Mouse (Mus musculus): ENCODE data around the gene Dctd. TPM values are rescaled to one million over a fixed set of nuclear protein-coding genes. Genes with fewer than 3 reads are reported as not detected.

The Dctd gene
- total and polyA plus RNA-seq, 3 experiments, result 12.6 to 55.0 (median 19.2) TPM

DNA sequence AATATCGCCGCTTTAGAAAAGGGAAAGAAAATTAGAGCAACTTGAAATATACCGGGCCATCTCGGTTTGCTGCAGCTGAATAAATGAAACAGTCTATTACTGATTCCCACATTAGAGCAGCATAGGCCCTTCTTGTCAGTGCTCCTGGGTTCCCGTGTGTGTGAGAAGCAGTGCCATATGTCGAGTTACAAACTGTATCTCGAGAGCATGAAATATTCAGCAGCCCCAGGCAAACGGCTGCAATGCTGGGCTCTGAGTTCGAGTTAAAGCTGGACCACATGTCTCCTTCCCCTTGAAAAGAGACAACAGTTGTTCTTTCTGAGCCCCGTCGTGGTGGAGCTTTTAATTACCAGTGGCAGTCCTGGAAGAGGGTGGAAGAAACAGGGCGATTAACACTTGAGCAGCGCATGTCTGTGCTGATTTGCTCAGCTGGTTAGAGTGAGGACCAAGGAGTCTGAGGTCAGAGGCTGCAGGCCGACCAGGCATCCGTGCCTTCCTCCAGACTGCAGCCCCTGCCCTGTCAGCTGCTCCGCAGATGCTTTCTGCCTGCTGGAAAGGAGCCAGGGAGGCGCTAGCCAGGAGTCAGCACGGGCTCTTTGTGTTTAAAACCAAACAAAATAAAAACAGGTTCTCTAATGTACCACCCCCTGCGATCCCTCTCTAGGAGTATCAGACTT is 53.3 kb downstream of the Dctd start:
- no peaks in the 10 kb centered on the region for H3K36me3 ChIP-seq (replicated peaks)
- DNase-seq (ENCODE audit: low spot score) (no peak), ATAC-seq (ENCODE audit: extremely low read depth, insufficient number of reproducible peaks, low FRiP score, poor library complexity, severe bottlenecking) (no peak)
- H3K4me3 ChIP-seq (ENCODE audit: low read depth, low read length), result no peak overlapping the region
- peaks cover 2% of the 10 kb centered on the region; the same call in 1 of the 2 replicates for H3K9me3 ChIP-seq (replicated peaks)
- no peaks in the 10 kb centered on the region for H3K27me3 ChIP-seq (ENCODE audit: insufficient read depth, low read length)
- no peak for TF ChIP-seq GATA1 (IDR thresholded peaks at IDR 0.05; ENCODE audit: borderline replicate concordance, low read length)
- TF ChIP-seq TAL1 (conservative IDR thresholded peaks at IDR 0.05; ENCODE audit: low read depth, low read length), result no peak
- no peak for TF ChIP-seq GATA2 (IDR thresholded peaks at IDR 0.05; ENCODE audit: borderline replicate concordance, low read depth, low read length)
- no peak for TF ChIP-seq POLR2AphosphoS5 (IDR thresholded peaks at IDR 0.05; ENCODE audit: insufficient replicate concordance, low read depth, low read length)
- no peak for TF ChIP-seq CTCF (IDR thresholded peaks at IDR 0.05; ENCODE audit: low read depth, low read length)
- H3K4me1 ChIP-seq (ENCODE audit: insufficient read depth, low read depth, low read length), result no peaks in the 10 kb centered on the region

DNA sequence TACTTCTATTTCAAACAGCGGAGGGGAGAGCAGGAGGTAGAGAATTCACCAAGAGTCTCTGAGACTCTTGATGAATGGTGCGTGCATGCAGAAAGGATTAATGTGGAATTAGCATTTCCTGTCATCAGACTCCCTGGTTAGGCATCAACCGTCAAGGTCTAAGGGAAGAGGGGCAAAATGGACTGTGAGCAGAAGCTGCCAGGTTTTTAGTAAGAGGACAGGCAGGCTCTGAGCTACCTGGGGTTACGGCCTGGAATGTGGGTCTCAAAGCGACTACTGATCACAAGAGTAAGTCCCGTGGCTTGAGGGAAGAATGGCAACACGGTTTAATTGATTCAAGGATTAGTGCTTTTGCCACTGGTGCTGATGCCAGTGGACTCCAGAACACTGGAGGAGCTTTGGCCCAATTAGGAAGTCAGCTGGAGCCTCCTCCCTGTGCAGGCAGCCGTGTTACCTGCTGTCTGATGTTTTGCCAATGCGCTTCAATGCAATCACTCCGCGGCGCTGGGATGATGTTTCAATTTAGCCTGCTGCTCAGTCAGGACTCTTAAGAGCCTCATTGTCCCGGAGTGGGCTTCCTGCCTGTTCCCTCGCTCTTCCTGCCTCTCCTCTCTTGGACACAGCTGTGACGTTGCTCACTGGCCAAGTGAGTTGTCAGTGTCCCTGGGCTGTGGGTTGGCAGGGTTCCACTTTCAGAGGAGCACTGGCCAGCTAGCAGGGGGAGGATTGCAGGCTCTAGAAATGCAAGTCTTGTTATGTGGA is 54.6 kb downstream of the Dctd start:
- TF ChIP-seq GATA2 (IDR thresholded peaks at IDR 0.05; ENCODE audit: borderline replicate concordance, low read depth, low read length) (no peak), TAL1 (conservative IDR thresholded peaks at IDR 0.05; ENCODE audit: low read depth, low read length) (no peak)
- Histone ChIP-seq H3K4me3 (ENCODE audit: low read depth, low read length) (no peak overlapping the region), H3K4me1 (ENCODE audit: insufficient read depth, low read depth, low read length) (no peaks in the 10 kb centered on the region), H3K27me3 (ENCODE audit: insufficient read depth, low read length) (no peaks in the 10 kb centered on the region), H3K36me3 (replicated peaks) (no peaks in the 10 kb centered on the region), H3K9me3 (replicated peaks) (peaks cover 3% of the 10 kb centered on the region; the same call in 1 of the 2 replicates)
- no peak for ATAC-seq (ENCODE audit: extremely low read depth, insufficient number of reproducible peaks, low FRiP score, poor library complexity, severe bottlenecking)
- DNase-seq (ENCODE audit: low spot score), result no peak

DNA sequence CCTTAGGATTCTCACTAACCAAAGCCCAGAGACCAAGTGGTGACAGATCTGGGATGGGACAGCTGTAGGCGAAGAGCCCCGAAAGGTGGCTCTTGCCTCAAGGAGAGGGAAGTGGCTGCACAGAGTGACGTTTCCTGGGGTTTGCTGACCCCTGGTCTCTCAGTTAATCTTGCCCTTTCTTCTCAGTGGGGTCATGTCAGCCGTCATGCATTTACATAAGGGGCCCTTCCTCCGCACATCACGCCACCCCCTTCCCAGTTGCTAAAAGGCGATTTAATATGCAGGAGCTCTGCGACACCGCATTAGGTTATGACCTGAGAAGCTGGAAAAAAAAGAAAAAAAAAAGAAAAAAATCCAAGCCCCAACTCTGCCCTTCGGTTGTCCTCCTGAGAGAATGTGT is 58.8 kb downstream of the Dctd start:
- peaks cover 2% of the 10 kb centered on the region; the same call in 1 of the 2 replicates for H3K9me3 ChIP-seq (replicated peaks)
- no peaks in the 10 kb centered on the region for H3K4me1 ChIP-seq (ENCODE audit: insufficient read depth, low read depth, low read length)
- no peak overlapping the region for H3K4me3 ChIP-seq (ENCODE audit: low read depth, low read length)
- no peaks in the 10 kb centered on the region for H3K27me3 ChIP-seq (ENCODE audit: insufficient read depth, low read length)
- H3K36me3 ChIP-seq (replicated peaks), result no peaks in the 10 kb centered on the region
- TF ChIP-seq GATA1 (IDR thresholded peaks at IDR 0.05; ENCODE audit: borderline replicate concordance, low read length) (no peak), GATA2 (IDR thresholded peaks at IDR 0.05; ENCODE audit: borderline replicate concordance, low read depth, low read length) (no peak), CTCF (IDR thresholded peaks at IDR 0.05; ENCODE audit: low read depth, low read length) (no peak), POLR2AphosphoS5 (IDR thresholded peaks at IDR 0.05; ENCODE audit: insufficient replicate concordance, low read depth, low read length) (no peak)
- no peak for ATAC-seq (ENCODE audit: extremely low read depth, insufficient number of reproducible peaks, low FRiP score, poor library complexity, severe bottlenecking)
- DNase-seq (ENCODE audit: low spot score), result no peak

DNA sequence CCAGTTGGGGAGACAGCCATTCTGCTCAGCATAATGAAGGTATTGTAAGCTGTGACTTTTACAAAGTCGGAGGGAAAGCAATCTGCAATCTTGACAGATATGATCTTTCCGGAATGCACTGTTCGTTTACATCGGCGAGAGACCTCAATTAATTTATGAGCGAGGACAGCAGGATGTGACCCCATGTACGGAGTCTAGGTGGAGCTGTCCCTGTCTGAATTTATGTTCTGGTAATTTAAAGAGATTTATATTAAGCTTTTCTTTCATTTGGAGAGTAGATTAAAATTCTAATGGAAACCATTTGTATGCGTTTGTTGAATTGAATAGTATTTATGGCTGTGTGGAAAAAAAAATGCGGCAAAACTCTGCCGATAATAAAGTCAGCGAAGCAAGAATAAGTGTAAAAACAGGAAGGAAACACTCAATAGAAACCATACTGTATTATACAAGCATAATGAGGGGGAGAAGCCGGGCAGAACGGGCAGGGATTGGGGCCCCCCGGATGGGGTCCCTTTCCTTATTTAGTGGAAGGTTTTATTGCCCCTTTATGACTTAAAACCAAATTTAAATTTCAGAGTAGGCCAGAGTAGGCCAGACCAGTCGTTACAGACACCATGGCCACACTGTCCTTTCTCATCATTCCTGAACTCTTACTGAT is 59.8 kb downstream of the Dctd start:
- no peaks in the 10 kb centered on the region for H3K36me3 ChIP-seq (replicated peaks)
- no peaks in the 10 kb centered on the region for H3K4me1 ChIP-seq (ENCODE audit: insufficient read depth, low read depth, low read length)
- H3K27me3 ChIP-seq (ENCODE audit: insufficient read depth, low read length), result no peaks in the 10 kb centered on the region
- H3K9me3 ChIP-seq (replicated peaks), result peaks cover 2% of the 10 kb centered on the region; the same call in 1 of the 2 replicates
- TF ChIP-seq CTCF (IDR thresholded peaks at IDR 0.05; ENCODE audit: low read depth, low read length) (no peak), GATA1 (IDR thresholded peaks at IDR 0.05; ENCODE audit: borderline replicate concordance, low read length) (no peak), GATA2 (IDR thresholded peaks at IDR 0.05; ENCODE audit: borderline replicate concordance, low read depth, low read length) (no peak), POLR2AphosphoS5 (IDR thresholded peaks at IDR 0.05; ENCODE audit: insufficient replicate concordance, low read depth, low read length) (no peak), TAL1 (conservative IDR thresholded peaks at IDR 0.05; ENCODE audit: low read depth, low read length) (no peak)
- DNase-seq (ENCODE audit: low spot score), result no peak
- no peak for ATAC-seq (ENCODE audit: extremely low read depth, insufficient number of reproducible peaks, low FRiP score, poor library complexity, severe bottlenecking)
- no peak overlapping the region for H3K4me3 ChIP-seq (ENCODE audit: low read depth, low read length)

DNA sequence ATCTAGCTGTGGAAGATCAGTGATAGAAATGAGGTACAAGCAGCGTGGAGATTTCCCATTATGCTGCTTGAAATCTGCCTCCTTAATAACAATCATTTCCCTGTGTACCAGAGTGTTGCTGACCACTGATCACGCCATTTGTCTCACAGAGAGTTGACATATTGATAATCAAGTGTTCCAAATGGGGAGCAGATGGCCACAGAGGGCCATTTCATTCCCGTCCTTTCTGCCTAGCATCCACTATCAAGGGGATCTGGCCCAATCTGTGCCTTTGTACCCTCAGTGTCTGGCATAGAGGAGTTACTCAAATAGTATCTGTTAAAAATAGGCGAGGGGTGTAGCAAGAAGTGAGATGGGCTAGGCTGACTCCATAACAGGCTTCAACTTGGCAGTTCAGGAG is 78.5 kb downstream of the Dctd start:
- H3K27me3 ChIP-seq (ENCODE audit: insufficient read depth, low read length), result no peaks in the 10 kb centered on the region
- H3K9me3 ChIP-seq (replicated peaks), result peaks cover 8% of the 10 kb centered on the region
- no peaks in the 10 kb centered on the region for H3K36me3 ChIP-seq (replicated peaks)
- H3K4me1 ChIP-seq (ENCODE audit: insufficient read depth, low read depth, low read length), result no peaks in the 10 kb centered on the region
- TF ChIP-seq CTCF (IDR thresholded peaks at IDR 0.05; ENCODE audit: low read depth, low read length), result no peak
- TF ChIP-seq POLR2AphosphoS5 (IDR thresholded peaks at IDR 0.05; ENCODE audit: insufficient replicate concordance, low read depth, low read length), result no peak
- TF ChIP-seq GATA2 (IDR thresholded peaks at IDR 0.05; ENCODE audit: borderline replicate concordance, low read depth, low read length), result no peak
- TF ChIP-seq GATA1 (IDR thresholded peaks at IDR 0.05; ENCODE audit: borderline replicate concordance, low read length), result no peak
- TF ChIP-seq TAL1 (conservative IDR thresholded peaks at IDR 0.05; ENCODE audit: low read depth, low read length), result no peak
- DNase-seq (ENCODE audit: low spot score), result no peak
- ATAC-seq (ENCODE audit: extremely low read depth, insufficient number of reproducible peaks, low FRiP score, poor library complexity, severe bottlenecking), result no peak
- no peak overlapping the region for H3K4me3 ChIP-seq (ENCODE audit: low read depth, low read length)

DNA sequence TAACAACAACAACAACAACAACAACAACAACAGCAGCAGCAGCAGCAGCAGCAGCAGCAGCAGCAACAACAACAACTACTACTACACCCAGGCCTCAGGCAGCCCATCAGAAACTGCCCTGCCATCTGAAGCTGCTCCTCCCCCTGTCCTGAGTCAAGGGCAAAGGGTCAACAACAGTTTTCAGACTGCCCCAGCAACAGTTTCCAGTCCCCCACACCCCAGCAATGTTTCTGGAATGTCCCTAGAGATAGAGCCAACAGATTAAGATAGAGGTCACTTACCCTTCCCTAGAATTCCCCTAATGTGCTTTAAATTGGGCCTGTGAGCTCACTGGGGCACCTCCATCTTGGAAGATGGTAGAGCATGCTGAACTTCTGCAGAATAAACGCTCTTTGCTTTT is 79.0 kb downstream of the Dctd start:
- H3K27me3 ChIP-seq (ENCODE audit: insufficient read depth, low read length), result no peaks in the 10 kb centered on the region
- TF ChIP-seq TAL1 (conservative IDR thresholded peaks at IDR 0.05; ENCODE audit: low read depth, low read length), result no peak
- no peak for TF ChIP-seq GATA1 (IDR thresholded peaks at IDR 0.05; ENCODE audit: borderline replicate concordance, low read length)
- no peak for TF ChIP-seq POLR2AphosphoS5 (IDR thresholded peaks at IDR 0.05; ENCODE audit: insufficient replicate concordance, low read depth, low read length)
- TF ChIP-seq CTCF (IDR thresholded peaks at IDR 0.05; ENCODE audit: low read depth, low read length), result no peak
- no peak for TF ChIP-seq GATA2 (IDR thresholded peaks at IDR 0.05; ENCODE audit: borderline replicate concordance, low read depth, low read length)
- H3K4me1 ChIP-seq (ENCODE audit: insufficient read depth, low read depth, low read length), result no peaks in the 10 kb centered on the region
- no peak overlapping the region for H3K4me3 ChIP-seq (ENCODE audit: low read depth, low read length)
- no peak for ATAC-seq (ENCODE audit: extremely low read depth, insufficient number of reproducible peaks, low FRiP score, poor library complexity, severe bottlenecking)
- peaks cover 8% of the 10 kb centered on the region for H3K9me3 ChIP-seq (replicated peaks)
- DNase-seq (ENCODE audit: low spot score), result no peak
- no peaks in the 10 kb centered on the region for H3K36me3 ChIP-seq (replicated peaks)
